Mouse (Mus musculus) lung, postnatal 14 days (tissue): ENCODE results near the gene Arhgap10.

Source experiments
- DNase-seq: peaks from one replicate; pipeline ENCODE4 v3.0.0; 2021

Arhgap10 gene

DNA sequence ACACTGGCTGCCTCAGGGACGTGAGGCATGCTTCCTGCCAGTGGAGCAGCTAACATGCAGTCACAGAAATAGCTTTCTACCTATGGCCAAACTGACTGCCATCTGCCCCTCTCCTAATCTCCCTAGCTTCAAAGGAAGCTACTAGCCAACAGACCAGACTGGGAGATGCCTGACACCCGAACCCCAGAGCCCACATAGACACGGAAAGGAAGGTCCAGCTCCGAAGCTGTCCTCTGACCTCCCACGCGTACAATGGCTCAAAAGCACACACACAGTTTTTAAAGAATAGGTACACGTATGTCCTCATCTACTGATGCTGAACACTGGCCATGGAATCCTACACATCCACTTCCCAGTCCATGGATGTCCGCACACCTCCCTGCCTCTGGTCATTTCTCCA lies 2.0 kb downstream of the Arhgap10 start:
- DNase-seq, result no peak

- DNase-seq, result no peak
Observed at GRCm38 (mm10) chr8:77515201-77515600, 2.6 kb downstream of the Arhgap10 start.

- no peak for DNase-seq
Observed at GRCm38 (mm10) chr8:77511750-77512493, 5.8 kb downstream of the Arhgap10 start.

DNA sequence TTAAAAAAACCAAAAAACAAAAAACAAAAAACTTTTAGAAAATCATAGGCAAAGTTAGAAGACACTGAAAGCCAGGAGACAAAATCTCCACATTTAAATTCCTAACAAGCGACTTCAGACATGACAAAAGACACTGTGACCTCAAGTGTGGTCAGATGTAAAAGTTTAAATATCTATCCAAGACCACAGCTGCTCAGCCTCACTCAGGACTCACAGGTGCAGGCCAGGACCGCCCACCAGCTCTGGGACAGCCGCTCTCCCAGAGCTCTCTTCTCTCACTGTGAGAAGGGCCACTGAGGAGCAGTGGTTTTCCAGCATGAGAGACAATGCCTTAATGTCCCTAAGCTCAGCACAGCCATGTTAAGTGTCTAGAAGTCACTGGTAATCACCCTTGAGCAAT lies 7.3 kb downstream of the Arhgap10 start:
- DNase-seq, result no peak

- no peak for DNase-seq
Observed at GRCm38 (mm10) chr8:77509044-77509443, 8.7 kb downstream of the Arhgap10 start.

- DNase-seq, result no peak
Observed at GRCm38 (mm10) chr8:77507510-77508035, 10.2 kb downstream of the Arhgap10 start.

- DNase-seq, result no peak
Observed at GRCm38 (mm10) chr8:77506539-77506938, 11.2 kb downstream of the Arhgap10 start.

DNA sequence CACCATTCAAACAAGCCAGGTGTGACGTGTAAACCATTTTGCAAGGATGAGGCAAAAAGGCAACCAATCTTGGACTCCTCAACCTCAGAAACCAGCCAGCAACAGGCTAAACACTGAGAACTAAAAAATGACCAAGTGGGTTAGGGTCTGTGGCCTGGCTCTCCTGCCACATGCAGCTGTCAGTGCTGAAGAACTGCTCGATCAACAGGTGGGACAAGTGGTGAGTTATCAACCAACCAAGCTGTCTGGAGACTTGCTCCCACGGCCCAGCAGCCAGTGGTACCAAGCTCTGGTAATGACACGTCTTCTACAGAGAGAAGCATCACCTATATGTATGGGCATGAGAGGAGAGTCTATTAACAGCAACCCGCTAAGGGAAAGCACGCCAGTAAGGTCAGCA lies 15.2 kb downstream of the Arhgap10 start:
- no peak for DNase-seq

DNA sequence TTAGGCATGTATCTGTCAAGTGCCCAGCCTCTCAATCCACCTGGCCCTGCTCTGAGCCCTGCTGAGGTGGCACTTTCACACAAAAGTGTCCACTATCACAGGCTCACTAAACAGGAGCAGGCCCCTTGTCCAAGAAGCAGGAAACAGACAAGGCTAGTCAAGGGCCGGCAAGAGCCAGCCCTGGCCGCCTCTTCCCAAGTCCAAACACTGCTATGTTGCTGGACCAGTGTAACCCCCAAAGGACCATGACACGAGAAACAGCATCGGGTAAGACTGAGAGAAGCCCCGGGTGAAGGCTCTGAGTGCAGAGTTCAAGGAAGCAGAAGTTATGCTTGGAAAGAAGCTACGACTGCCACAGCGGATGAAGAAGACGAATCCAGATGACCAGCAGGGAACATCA lies 16.6 kb downstream of the Arhgap10 start:
- no peak for DNase-seq

DNA sequence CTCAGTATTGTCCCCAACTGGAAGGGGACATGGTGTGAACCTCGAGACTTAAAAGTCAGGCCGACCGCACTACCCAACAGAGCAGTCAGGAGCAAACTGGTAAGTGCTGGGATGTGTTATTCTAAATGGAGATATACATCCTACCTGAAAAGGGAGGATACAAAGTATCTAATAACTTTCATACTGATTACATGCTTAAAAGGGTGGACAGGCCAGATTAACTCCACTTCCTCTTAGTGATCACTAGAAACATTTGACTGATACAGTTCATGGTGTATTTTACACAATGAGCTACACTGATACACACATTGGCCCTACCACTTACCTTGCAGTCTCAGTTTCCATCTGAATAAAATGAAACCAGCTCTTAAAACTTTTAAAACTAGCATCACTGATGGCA lies 17.5 kb downstream of the Arhgap10 start:
- DNase-seq, result no peak

- DNase-seq, result no peak
Observed at GRCm38 (mm10) chr8:77497442-77497841, 20.3 kb downstream of the Arhgap10 start.

DNA sequence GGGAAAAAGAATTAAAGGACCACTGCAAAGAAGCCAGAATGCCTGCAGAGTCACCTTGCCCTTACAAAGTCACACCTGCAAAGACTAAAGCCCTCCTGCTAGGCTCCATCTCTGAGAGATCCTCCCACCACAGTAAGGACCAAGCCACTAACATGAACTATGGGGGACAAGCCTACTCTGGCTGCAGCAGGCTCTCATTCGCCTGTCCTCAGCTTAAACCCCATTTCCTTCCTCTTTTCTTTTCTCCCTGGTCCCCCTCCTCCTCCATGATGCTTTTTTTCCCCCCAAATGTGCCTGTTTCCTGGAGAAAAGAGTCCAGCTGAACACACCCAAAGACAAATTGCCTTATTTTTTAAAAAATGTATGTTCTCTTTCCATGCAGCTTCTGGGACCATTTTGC lies 21.5 kb downstream of the Arhgap10 start:
- no peak for DNase-seq

GRCm38 (mm10) chr8:77494376-77495328 lies 23.1 kb downstream of the Arhgap10 start:
- DNase-seq, result no peak

- DNase-seq, result no peak
Observed at GRCm38 (mm10) chr8:77492356-77493058, 25.2 kb downstream of the Arhgap10 start.

GRCm38 (mm10) chr8:77491231-77491923 lies 26.4 kb downstream of the Arhgap10 start:
- DNase-seq, result no peak

DNA sequence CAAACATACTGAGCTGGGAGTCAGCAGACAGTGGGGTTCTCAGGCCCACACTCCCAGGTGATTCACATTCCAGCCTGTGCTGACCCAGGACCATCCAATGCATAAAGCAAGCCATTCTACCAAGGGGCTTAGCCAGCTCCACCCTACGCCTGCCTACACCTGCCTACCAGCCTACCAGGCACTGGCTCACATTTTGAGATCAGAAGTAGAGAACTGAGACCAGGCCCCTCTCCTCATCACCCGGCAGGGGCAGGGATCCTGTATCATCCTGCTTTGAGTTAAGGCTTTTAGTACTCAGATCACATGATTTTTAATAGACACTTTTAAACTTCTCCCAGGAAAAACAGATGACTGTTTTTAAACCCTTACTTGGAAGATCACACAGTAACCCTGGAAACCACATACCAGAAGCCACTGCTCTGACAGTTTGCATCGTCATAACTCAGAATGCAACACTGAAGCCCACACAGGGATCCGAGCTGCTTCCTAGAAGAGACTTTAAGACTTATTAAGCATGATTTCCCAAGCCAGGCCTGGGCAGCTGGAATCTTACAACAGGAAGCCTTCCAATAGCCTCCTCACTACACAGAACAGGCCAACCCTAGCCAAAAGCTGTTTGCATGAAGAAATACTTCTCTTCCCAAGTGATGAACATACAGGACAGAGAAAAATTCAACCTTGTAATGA lies 27.5 kb downstream of the Arhgap10 start:
- DNase-seq, result peak; percentile 46

DNA sequence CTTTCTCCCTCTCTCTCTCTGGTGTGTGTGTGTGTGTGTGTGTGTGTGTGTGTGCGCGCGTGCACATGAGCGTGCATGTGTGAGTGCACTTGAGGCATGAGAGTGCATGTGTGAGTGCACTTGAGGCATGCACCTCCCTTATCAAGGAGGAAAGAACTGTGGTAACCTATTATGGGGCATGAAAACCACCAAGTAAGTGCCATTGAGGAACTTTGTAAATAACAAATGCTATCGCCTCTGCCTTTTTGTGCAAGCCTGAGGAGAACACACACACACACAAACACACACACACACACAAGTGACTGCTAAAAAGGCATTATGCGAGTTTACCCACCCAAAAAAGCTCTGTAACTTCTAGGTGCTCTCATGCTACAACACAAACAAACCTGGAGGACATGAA lies 28.5 kb downstream of the Arhgap10 start:
- no peak for DNase-seq

DNA sequence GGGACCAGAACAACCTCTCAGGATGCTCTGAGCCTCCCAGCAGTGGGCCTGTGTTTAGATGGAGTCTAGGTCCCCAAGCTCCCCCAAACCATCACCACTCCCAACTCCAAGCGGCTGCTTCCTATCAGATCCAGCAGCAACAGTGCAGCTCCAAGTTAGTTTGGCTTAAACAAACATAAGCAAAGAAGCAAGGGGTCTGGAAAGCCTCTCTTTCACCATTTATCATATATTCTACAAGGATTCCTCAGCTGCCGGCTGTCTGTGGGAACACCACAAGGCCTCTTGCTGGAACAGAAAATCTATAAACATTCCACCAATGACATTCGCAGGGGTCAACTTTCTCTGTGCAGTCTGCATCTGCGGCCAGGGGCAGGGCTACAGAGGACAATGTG lies 29.5 kb downstream of the Arhgap10 start:
- no peak for DNase-seq

- no peak for DNase-seq
Observed at GRCm38 (mm10) chr8:77487590-77488214, 30.1 kb downstream of the Arhgap10 start.

DNA sequence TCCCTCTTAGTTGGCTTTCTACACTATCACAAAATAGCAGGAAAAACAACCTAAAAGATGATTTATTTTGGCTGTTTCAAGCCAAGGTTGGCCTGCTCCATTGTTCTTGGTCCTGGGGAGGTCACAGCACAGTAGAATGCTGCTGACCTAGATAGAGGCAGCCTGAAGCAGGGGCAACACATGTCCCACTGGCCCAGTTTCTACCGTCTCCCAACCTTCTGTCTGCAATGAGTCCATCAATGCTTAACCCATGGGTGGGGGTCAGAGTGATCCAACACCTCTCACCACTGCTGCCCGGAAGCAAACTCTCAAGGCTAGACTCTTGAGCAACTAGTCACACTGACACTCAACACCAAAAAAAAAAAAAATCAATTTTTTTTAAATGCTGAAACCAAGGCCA lies 31.0 kb downstream of the Arhgap10 start:
- no peak for DNase-seq

DNA sequence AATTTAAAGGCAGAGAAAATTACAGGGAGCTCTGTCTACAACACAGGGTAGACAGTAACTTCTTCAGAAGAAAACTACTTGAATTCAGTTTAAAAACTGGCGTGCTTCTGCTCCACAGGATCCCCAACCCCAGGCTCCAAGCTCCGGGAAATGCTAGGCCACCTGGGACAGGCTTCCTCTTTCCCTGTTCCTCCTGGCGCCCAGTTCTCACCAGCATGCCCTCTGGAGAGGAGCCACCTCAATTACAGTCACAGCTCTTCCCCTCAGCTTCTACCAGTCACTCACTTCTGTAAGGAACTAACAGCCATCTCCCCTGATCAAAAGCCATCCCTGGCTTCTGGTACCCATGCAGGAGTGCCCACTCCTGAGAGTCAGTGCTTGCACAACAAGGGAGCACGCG lies 32.9 kb downstream of the Arhgap10 start:
- DNase-seq, result no peak
